Mouse (Mus musculus) myocyte (in vitro differentiated cells): ENCODE data around the gene Tlr2.

Experiments used
- CEBPB ChIP-seq: IDR thresholded peaks from 2 replicates; pipeline ENCODE4 v1.6.1; 2011; ENCODE audit warnings: mild to moderate bottlenecking, moderate library complexity; ENCODE audit not compliant: poor library complexity, insufficient read depth, severe bottlenecking
- E2F4 ChIP-seq: IDR thresholded peaks from one replicate; pipeline ENCODE4 v1.6.1; 2011; ENCODE audit warnings: mild to moderate bottlenecking, control low read depth, moderate library complexity; ENCODE audit not compliant: insufficient read depth
- MYOD1 ChIP-seq, 3 experiments: IDR thresholded peaks; one replicate each; pipeline ENCODE4 v1.6.1; 2011; ENCODE audit warnings: control low read depth in 2 of 3, low read depth in 2 of 3, mild to moderate bottlenecking in 2 of 3, moderate library complexity in 1 of 3; ENCODE audit not compliant: insufficient read length in 2 of 3, control insufficient read depth in 1 of 3
- MYOG ChIP-seq, 3 experiments: IDR thresholded peaks; one replicate each; pipeline ENCODE4 v1.6.1; 2011; ENCODE audit warnings: control low read depth in 2 of 3, low read depth in 2 of 3, mild to moderate bottlenecking in 2 of 3; ENCODE audit not compliant: insufficient read length in 2 of 3, control insufficient read depth in 1 of 3, insufficient read depth in 1 of 3
- POLR2A ChIP-seq: IDR thresholded peaks from one replicate; pipeline ENCODE4 v1.6.1; 2011; ENCODE audit warnings: low read depth, mild to moderate bottlenecking, control low read depth, moderate library complexity; ENCODE audit not compliant: insufficient read length
- POLR2AphosphoS2 ChIP-seq: IDR thresholded peaks from one replicate; pipeline ENCODE4 v1.6.1; 2011; ENCODE audit warnings: low read depth, control low read depth; ENCODE audit not compliant: insufficient read length
- SRF ChIP-seq: IDR thresholded peaks from one replicate; pipeline ENCODE4 v1.6.1; 2011; ENCODE audit warnings: low read depth; ENCODE audit not compliant: control insufficient read depth, insufficient read length
- TCF12 ChIP-seq: IDR thresholded peaks from one replicate; pipeline ENCODE4 v1.6.1; 2011; ENCODE audit warnings: mild to moderate bottlenecking, control low read depth; ENCODE audit not compliant: poor library complexity, insufficient read depth, severe bottlenecking
- TCF3 ChIP-seq: IDR thresholded peaks from one replicate; pipeline ENCODE4 v1.6.1; 2011; ENCODE audit warnings: low read depth, control low read depth; ENCODE audit not compliant: insufficient read length
- USF1 ChIP-seq: IDR thresholded peaks from one replicate; pipeline ENCODE4 v1.6.1; 2011; ENCODE audit warnings: low read depth, mild to moderate bottlenecking, control low read depth, moderate library complexity

DNA sequence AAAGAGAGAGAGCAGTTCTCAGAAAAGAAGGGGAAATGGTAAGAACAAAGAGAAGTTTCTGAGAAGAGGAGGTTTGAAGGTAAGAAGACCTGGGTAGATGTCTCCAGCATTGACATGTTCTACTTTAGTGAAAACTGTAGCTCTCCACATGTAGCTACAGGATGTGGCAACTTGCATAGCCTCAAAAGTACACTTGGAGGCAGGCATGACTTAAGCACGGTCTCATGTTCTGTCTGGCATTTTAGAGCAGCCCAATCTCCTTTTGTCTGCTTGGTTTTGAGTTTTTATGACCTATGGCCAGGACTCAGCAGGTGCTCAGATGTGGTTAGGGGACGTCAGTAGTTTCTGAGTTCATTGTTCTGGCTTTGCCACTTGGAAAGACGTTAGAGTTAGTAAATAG lies 50.1 kb downstream of the Tlr2 start:
- TF ChIP-seq POLR2A (no peak), MYOD1 (IDR thresholded peaks at IDR 0.05; ENCODE audit: control insufficient read depth in 1 of 3, insufficient read length in 2 of 3, low read depth in 2 of 3) (no peak), MYOG (IDR thresholded peaks at IDR 0.05; ENCODE audit: control insufficient read depth in 1 of 3, insufficient read depth in 1 of 3, insufficient read length in 2 of 3, low read depth in 2 of 3) (no peak), CEBPB (no peak), TCF3 (no peak), USF1 (no peak), E2F4 (no peak), TCF12 (no peak), SRF (no peak), POLR2AphosphoS2 (no peak)
